Mouse (Mus musculus) layer of hippocampus, adult 9-10 months (tissue): Measurements from ENCODE around the gene Otulinl.

ENCODE experiments used
- DNase-seq: peaks from one replicate; pipeline ENCODE4 v3.0.0; 2022; ENCODE audit warnings: low spot score

The Otulinl gene

GRCm38 (mm10) chr15:27680997-27681396 is 382 bp downstream of the Otulinl start:
- no peak for DNase-seq

GRCm38 (mm10) chr15:27678511-27678910 is 2.9 kb downstream of the Otulinl start:
- DNase-seq = no peak

GRCm38 (mm10) chr15:27677801-27678200 is 3.6 kb downstream of the Otulinl start:
- no peak for DNase-seq

- DNase-seq = no peak
Observed at GRCm38 (mm10) chr15:27676211-27676610, 5.2 kb downstream of the Otulinl start.

- DNase-seq = no peak
Observed at GRCm38 (mm10) chr15:27675122-27675521, 6.3 kb downstream of the Otulinl start.

GRCm38 (mm10) chr15:27674041-27674440 is 7.3 kb downstream of the Otulinl start:
- no peak for DNase-seq

GRCm38 (mm10) chr15:27673151-27673550 is 8.2 kb downstream of the Otulinl start:
- DNase-seq = no peak

- DNase-seq = no peak
Observed at GRCm38 (mm10) chr15:27672259-27672658, 9.1 kb downstream of the Otulinl start.

GRCm38 (mm10) chr15:27671612-27672245 is 9.7 kb downstream of the Otulinl start:
- DNase-seq = no peak

- DNase-seq = no peak
Observed at GRCm38 (mm10) chr15:27670708-27671107, 10.7 kb downstream of the Otulinl start.

- no peak for DNase-seq
Observed at GRCm38 (mm10) chr15:27669931-27670411, 11.4 kb downstream of the Otulinl start.

GRCm38 (mm10) chr15:27669276-27669675 is 12.1 kb downstream of the Otulinl start:
- DNase-seq = no peak

- DNase-seq = no peak
Observed at GRCm38 (mm10) chr15:27668557-27668956, 12.8 kb downstream of the Otulinl start.

GRCm38 (mm10) chr15:27668001-27668461 is 13.3 kb downstream of the Otulinl start:
- no peak for DNase-seq

- DNase-seq = no peak
Observed at GRCm38 (mm10) chr15:27666911-27667539, 14.4 kb downstream of the Otulinl start.

- no peak for DNase-seq
Observed at GRCm38 (mm10) chr15:27665392-27665911, 15.9 kb downstream of the Otulinl start.

GRCm38 (mm10) chr15:27664126-27664525 is 17.3 kb downstream of the Otulinl start:
- no peak for DNase-seq

GRCm38 (mm10) chr15:27662699-27663098 is 18.7 kb downstream of the Otulinl start:
- no peak for DNase-seq

GRCm38 (mm10) chr15:27661696-27662095 is 19.7 kb downstream of the Otulinl start:
- no peak for DNase-seq

- peak; percentile 92 for DNase-seq
Observed at GRCm38 (mm10) chr15:27659592-27660244, 21.7 kb downstream of the Otulinl start.

GRCm38 (mm10) chr15:27659143-27659542 is 22.2 kb downstream of the Otulinl start:
- DNase-seq = no peak

GRCm38 (mm10) chr15:27658356-27658755 is 23.0 kb downstream of the Otulinl start:
- no peak for DNase-seq

- no peak for DNase-seq
Observed at GRCm38 (mm10) chr15:27657866-27658265, 23.5 kb downstream of the Otulinl start.
